Mouse (Mus musculus) bone marrow, adult 2 months (tissue): ENCODE data around the gene Tnip1. TPM values are rescaled to one million over a fixed set of nuclear protein-coding genes. Genes with fewer than 3 reads are reported as not detected.
"Not testable (repeated sequence)": the region's sequence is repeated elsewhere in the genome, so short reads cannot be mapped to it uniquely, and the experiment has no call there.

Experiments
- H3K27ac ChIP-seq: fragments of 200-500 bp; 2 replicates; pipeline ENCODE4 v1.5.1; 2012; ENCODE audit warnings: low read depth, mild to moderate bottlenecking, control low read depth, inconsistent platforms, low read length; ENCODE audit not compliant: control insufficient read depth, poor library complexity, insufficient read depth
- H3K4me1 ChIP-seq: fragments of 200-500 bp; 2 replicates; pipeline ENCODE4 v1.6.1; 2011; ENCODE audit warnings: low read length; ENCODE audit not compliant: control insufficient read depth, insufficient read depth
- H3K4me3 ChIP-seq: fragments of 200-500 bp; replicated peaks from 2 replicates; pipeline ENCODE3; 2011; ENCODE audit warnings: mild to moderate bottlenecking, low read depth, low read length, control low read depth; ENCODE audit not compliant: control insufficient read depth
- CTCF ChIP-seq: fragments of 200-500 bp; IDR thresholded peaks from 2 replicates; pipeline ENCODE4 v1.5.1; 2011; ENCODE audit warnings: low read length, control low read depth; ENCODE audit not compliant: control insufficient read depth, insufficient read depth
- POLR2A ChIP-seq: fragments of 200-500 bp; IDR thresholded peaks from 2 replicates; pipeline ENCODE4 v1.6.1; 2011; ENCODE audit warnings: low read depth, mild to moderate bottlenecking, control low read depth, low read length, borderline replicate concordance; ENCODE audit not compliant: control insufficient read depth
- WGBS: fragments of 180-500 bp; shearing (Covaris S2); methylation state at CpG from one replicate; pipeline ENCODE4 v1.1.7; 2018; 5-methylcytosine and 5-hydroxymethylcytosine counted together
- polyA plus RNA-seq: library from polyadenylated mRNA; stranded (reverse); fragments of >200 nt; gene quantifications from 2 replicates; pipeline ENCODE4 v1.2.4, GENCODE M21; 2011; ENCODE audit warnings: low replicate concordance; ENCODE audit not compliant: missing spikeins, insufficient read depth, insufficient read length

Gene Tnip1
- polyA plus RNA-seq, 1 experiment, result 22.5 TPM

- WGBS, result 83% methylated on average over 4 of the region's 4 CpGs
- no peak overlapping the region for H3K27ac ChIP-seq
- no peaks in the 10 kb centered on the region; the same call in 1 of the 2 replicates for H3K4me1 ChIP-seq
- TF ChIP-seq CTCF (no peak), POLR2A (no peak)
- H3K4me3 ChIP-seq, result no peak overlapping the region
Observed at GRCm38 (mm10) chr11:54905931-54906330, 56.8 kb downstream of the Tnip1 start.

- no peak overlapping the region for H3K27ac ChIP-seq
- TF ChIP-seq POLR2A (no peak), CTCF (no peak)
- no peaks in the 10 kb centered on the region; the same call in 1 of the 2 replicates for H3K4me1 ChIP-seq
- H3K4me3 ChIP-seq, result no peak overlapping the region
- WGBS, result 82% methylated on average over 3 of the region's 3 CpGs
Observed at GRCm38 (mm10) chr11:54905086-54905485, 57.6 kb downstream of the Tnip1 start.

- Histone ChIP-seq H3K27ac (no peak overlapping the region), H3K4me3 (no peak overlapping the region), H3K4me1 (no peaks in the 10 kb centered on the region; the same call in 1 of the 2 replicates)
- no peak for TF ChIP-seq POLR2A
- TF ChIP-seq CTCF, result no peak
- 61% methylated on average over 4 of the region's 4 CpGs for WGBS
Observed at GRCm38 (mm10) chr11:54903940-54904706, 58.6 kb downstream of the Tnip1 start.

GRCm38 (mm10) chr11:54903339-54903738 is 59.4 kb downstream of the Tnip1 start:
- H3K4me1 ChIP-seq, result no peaks in the 10 kb centered on the region; the same call in 1 of the 2 replicates
- H3K4me3 ChIP-seq, result no peak overlapping the region
- TF ChIP-seq POLR2A (no peak), CTCF (no peak)
- WGBS, result 76% methylated on average over 5 of the region's 5 CpGs
- no peak overlapping the region for H3K27ac ChIP-seq

DNA sequence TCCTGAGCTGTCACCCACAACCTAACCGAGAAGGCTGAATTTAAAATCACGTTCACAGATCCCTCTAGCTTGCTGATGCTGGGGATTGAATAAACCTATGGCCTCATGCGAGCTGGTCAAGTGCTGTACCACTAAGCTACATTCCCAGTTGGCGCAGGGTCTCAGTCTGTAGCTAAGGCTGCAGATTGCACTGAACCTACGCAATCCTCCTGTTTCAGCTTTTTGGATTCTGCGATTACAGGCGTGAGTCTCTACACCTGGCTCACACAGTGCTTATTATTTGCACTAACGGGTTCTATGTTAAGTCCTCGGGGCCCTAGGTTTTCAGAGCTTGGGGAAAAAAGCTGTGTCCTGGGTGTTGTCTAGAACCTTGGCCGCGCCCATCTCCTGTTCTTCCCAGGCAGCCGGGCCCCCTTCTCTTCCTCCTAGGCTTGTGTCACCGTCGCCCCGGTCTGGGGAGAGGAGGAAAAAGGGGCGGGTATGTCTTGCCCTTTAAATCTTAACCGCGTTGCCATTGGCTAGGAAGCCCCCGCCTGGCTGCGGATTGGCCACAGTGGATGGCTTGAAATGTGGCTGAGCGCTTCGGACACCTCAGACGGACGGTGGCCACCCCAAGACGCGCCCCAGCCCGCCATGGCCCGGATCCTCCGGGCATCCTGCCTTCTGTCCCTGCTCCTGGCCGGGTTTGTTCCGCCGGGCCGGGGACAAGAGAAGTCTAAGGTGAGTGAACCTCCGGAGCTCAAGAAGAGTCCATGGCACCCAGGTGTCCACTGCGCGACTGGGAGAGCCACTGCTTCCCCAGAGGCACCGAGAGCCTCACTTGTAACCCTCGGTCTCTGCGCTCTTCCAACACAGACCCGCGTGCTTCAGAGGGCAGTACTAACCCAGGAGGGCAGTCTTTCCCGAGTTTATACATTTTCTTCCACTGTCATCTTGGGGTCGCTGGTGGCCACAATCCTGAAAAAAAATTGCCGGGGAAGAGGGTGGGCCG is 60.1 kb downstream of the Tnip1 start, which contains the start of gene Gpx3:
TSS of gene Gpx3 (plus strand) at position 121 of the 991 bp plus-strand sequence.
- TF ChIP-seq POLR2A (peak; percentile 24; the same call in 1 of the 2 replicates), CTCF (no peak)
- Histone ChIP-seq H3K4me3 (peak within 1 kb of the TSS; percentile 26), H3K27ac (no peak within 1 kb of the TSS), H3K4me1 (no peaks in the 10 kb centered on the region; the same call in 1 of the 2 replicates)
- 15% methylated on average over 45 of the region's 45 CpGs for WGBS

DNA sequence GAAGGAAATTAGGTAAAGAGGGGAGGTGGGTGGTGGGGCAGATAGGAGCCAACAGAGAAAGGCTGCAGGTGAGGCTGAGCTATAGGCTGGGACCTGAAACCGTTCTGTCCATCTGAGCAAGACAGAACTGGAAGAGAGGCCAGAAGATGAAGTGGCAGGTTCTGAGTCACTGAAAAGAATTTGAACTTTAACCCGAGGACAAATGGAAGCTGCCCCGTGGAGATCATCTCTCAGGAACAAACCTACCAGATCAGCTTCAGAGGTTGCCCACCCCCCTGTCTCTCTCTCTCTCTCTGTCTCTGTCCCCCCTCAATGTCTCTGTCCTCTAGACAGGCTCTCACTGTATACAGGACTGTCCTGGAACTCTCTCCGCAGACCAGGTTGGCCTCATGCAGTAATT is 63.1 kb downstream of the Tnip1 start:
- Histone ChIP-seq H3K4me3 (no peak overlapping the region), H3K4me1 (no peaks in the 10 kb centered on the region; the same call in 1 of the 2 replicates), H3K27ac (no peak overlapping the region)
- 82% methylated on average over 4 of the region's 4 CpGs for WGBS
- TF ChIP-seq POLR2A (no peak), CTCF (no peak)

DNA sequence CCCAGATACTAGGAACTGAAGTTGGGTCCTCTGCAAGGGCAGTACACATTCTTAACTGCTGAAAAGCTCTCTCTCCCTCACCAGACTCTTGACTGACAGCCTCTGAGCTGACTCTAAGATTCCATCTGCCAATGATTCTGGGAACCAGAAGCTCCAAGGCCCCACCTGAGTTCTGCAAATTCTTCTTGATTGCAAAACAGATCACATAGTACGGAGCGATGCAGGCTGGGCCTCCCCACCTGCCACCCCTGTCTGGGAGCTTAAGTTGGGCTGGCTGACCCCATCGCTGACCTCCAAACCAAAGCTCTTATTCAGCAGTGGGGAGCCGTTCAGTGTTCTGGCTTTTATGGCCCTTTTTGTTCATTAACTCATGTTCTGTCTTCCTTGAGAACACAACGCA is 65.2 kb downstream of the Tnip1 start:
- Histone ChIP-seq H3K27ac (no peak overlapping the region), H3K4me3 (no peak overlapping the region), H3K4me1 (no peaks in the 10 kb centered on the region; the same call in 1 of the 2 replicates)
- WGBS, result 85% methylated on average over 5 of the region's 5 CpGs
- TF ChIP-seq POLR2A (no peak), CTCF (no peak)

- H3K27ac ChIP-seq, H3K4me3 ChIP-seq, H3K4me1 ChIP-seq: not testable (repeated sequence)
- WGBS, result 84% methylated on average over 3 of the region's 3 CpGs
Observed at GRCm38 (mm10) chr11:54896646-54897045, 66.1 kb downstream of the Tnip1 start.
